Mouse (Mus musculus) layer of hippocampus, adult 9-11 months (tissue): ENCODE measurements around the gene Vmn1r18.
"Not testable (repeated sequence)": the region's sequence is repeated elsewhere in the genome, so short reads cannot be mapped to it uniquely, and the experiment has no call there.

Experiments used
- DNase-seq: peaks from one replicate; pipeline ENCODE4 v3.0.0; 2022

Vmn1r18 gene

GRCm38 (mm10) chr6:57395683-57396082 is at the start of gene Vmn1r18:
Gene Vmn1r18 (minus strand): TSS chr6:57395783.
- DNase-seq = no peak

- DNase-seq = no peak
These were observed 35.6 kb upstream of the Vmn1r18 start for GRCm38 (mm10) chr6:57431196-57431595.

DNA sequence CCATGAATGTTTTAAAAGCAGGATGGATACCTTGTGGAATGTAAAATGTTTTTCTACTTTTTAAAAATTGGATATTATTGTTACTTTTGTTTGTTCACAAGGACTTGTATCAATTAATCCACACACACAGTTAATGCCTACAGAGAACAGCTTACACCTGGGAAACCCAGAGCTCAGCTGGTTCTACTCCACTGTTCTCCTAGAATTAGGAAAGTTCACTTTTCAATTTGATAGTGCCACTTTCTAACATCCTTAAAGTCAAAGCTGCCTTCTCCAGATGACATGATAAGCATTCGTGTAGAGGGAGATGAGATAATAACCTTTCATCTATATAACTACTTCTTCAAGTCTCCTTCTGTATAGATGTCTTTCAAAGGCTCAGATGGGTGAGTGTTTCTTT is 33.0 kb upstream of the Vmn1r18 start, which contains the start of gene Vmn1r20:
TSS of gene Vmn1r20 (plus strand) at position 301 of the 400 bp plus-strand sequence.
- no peak for DNase-seq

- DNase-seq = not testable (repeated sequence)
These were observed 7.9 kb upstream of the Vmn1r18 start, which contains the start of gene Vmn1r19 for GRCm38 (mm10) chr6:57403480-57403879. Gene Vmn1r19 (plus strand): TSS chr6:57403780.

DNA sequence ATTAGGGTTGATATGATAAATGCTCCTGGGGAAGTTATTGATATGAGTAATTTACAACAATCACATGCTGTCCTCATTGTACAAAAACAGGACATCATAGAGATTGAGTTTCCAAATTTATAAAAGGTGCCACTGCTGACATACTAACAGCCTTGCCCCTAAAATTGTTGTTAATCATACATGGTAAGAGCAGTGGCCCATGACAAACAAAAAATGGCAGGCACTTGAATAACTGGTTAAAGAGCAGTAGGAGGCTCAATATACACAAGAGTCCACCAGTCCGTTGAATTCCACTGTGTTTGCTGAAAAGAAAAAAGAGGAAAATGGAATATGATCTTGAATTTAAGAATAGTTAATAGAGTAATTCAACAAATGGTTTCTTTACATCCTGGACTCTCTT is 28.1 kb downstream of the Vmn1r18 start:
- DNase-seq = no peak

DNA sequence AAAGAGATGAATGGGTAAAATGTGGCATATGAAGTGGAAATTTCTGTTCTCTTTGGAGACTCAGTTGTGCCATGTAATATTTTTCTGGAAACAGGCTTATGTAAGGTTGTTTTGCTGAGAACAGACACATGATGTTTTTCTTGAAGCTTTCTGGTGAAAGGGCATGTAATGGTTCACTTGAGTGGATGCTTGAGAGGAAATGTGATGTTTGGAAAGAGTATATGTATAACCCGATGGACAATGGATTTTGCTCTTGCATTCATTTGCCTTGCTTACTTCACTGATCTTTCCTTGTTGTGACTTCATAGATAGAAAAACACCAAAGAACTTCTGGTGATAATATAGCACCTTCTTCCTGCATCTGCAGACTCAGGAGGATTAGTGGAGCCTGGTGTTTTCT is 29.7 kb downstream of the Vmn1r18 start:
- DNase-seq = not testable (repeated sequence)

DNA sequence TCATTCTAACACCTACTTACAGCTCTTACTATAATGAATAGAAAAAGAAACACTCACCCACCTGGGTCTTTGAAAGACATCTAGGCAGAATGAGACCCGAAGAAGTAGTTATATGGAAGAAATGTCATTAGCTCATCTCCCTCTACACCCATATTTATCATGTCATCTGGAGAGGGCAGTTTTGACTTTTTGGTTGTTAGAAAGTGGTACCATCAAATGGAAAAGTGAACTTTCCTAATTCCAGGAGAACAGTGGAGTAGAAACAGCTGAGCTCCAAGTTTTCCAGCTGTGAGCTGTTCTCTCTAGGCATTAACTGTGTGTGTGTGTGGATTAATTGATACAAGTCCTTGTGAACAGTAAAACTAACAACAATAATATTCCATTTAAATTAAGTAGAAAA is 32.0 kb downstream of the Vmn1r18 start, which contains the start of gene Vmn1r17:
TSS of gene Vmn1r17 (minus strand) at position 101 of the 400 bp plus-strand sequence.
- DNase-seq = no peak

GRCm38 (mm10) chr6:57356864-57357263 is 38.7 kb downstream of the Vmn1r18 start:
- no peak for DNase-seq

DNA sequence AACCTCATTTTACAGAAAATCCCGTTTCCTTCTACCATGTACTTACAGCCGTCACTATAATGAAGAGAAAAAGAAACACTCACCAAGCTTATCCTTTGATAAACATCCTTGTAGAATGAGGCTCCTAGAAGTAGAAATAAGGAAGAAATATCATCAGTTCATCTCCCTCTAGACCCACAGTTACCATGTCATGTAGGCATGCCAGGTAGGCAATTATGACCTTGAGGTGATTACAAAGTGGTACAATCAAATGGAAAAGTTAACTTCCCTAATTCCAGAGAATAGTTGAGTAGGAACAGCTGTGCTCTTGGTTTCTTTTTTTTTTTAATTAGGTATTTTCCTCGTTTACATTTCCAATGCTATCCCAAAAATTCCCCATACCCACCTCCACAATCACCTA is 66.2 kb downstream of the Vmn1r18 start, which contains the start of gene Vmn1r16:
TSS of gene Vmn1r16 (minus strand) at position 101 of the 400 bp plus-strand sequence.
- no peak for DNase-seq
